Mouse (Mus musculus): Measurements from ENCODE around the gene Smarcb1.

- no peak for TF ChIP-seq POLR2A (IDR thresholded peaks at IDR 0.05; ENCODE audit: low read depth, low read length)
- TF ChIP-seq CTCF (IDR thresholded peaks at IDR 0.05; ENCODE audit: extremely low read depth, insufficient read depth, insufficient read length, insufficient replicate concordance), result no peak
Observed at GRCm38 (mm10) chr10:75940520-75940919, 19.1 kb upstream of the Smarcb1 start, which contains the start of gene Gm867.
